Mouse (Mus musculus) frontal cortex, postnatal 14 days (tissue): ENCODE measurements around the gene Gm43552.
"Not testable (repeated sequence)": the region's sequence is repeated elsewhere in the genome, so short reads cannot be mapped to it uniquely, and the experiment has no call there.

Source experiments
- DNase-seq, 2 experiments: peaks; one replicate each; pipeline ENCODE4 v3.0.0; 2022; ENCODE audit warnings: low spot score in 2 of 2

The Gm43552 gene

DNA sequence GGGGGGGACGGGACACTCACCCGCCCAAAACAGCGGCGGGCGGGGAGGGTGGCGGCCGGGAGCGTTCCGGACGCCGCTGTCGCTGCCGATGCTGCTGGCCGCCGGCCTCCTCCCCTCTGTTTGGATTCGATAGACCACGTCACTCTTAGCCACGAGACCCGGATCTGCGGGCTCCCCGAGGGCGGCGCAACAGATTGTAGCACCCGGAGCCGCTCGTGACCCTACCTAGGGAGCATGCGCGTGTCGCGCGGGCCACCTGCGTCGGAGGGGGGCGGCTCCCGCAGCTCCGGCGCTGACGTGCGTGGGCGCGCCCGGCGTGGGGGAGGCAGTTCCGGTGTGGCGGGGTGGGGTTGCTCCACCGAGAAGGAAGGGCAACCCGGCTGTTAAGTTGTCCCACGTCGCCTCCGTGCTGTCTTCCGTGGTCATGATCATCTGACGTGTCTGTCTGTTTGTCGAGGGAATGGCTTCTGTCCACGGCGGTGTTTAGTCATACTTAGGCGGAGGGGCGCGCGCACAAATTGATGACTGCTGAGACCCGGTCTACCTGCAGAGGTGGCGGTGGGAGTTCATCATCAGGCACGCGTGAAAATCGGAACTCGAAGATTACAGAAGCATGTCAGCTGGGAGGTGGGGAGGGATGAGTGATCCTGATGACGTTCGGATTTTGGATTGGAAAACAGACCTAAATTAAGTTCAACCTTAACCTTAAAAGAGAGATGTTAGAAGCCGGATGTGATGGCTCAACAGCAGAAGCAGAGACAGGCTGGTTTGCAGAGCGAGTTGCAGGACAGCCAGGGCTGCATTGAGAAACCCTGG lies at the start of gene Gm43552:
Gene Gm43552 (minus strand): TSS at position 118 of the 816 bp plus-strand sequence.
- DNase-seq, result peak; percentile 93 to 95

DNA sequence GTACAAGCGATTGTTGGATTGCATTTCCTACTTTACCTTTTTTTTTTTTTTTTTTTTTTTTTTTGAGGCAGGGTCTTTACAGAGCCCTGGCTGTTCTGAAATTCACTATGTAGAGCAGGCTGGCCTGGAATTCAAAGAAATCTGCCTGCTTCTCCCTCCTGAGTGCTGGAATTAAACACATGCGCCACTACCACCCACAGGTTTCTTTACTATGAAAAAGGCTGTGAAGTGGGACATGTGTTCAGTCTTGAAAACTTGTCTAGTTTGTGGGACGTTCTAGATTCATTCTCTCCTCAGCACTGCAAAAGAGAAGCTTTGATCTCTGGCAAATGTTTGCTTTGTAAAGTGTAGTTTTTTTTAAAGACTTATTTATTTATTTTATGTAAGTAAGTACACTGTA lies 49.3 kb upstream of the Gm43552 start:
- DNase-seq, result no peak

DNA sequence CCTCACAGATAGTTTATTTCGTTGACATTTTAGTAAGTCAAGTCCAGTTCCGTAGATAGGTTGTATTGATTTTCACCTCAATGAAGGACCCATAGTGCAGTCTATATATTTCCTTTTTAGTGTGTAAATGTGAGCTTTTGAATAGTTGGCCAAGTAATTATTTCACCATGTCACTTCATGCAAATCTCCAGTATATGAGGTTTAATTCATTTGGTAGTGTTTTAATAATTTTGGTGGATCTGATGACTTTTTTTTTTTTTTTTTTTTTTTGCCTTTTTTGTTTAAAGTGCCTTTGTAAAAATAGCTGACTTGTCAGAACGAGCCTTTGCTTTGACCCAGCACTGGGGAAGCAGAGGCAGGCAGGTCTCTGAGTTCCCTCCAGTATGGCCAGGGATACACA lies 47.2 kb upstream of the Gm43552 start:
- no peak for DNase-seq

DNA sequence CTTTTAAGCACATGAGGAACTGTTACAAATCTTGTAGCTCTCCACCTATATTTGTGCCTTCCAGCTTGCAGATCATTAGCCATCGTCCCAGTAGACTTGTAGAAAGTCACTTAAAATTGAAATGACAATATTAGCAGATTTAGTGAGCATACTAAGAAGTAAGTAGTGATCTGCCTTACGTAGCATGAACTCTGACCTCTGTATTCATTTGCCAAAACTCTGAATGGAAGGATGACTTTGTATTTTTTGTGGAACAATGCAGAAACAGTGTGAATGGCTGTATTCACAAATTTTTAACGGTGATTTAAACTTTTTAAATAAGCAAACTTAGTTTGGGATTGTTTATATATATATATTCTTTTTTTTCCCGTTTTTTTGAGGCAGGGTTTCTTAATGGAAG lies 46.2 kb upstream of the Gm43552 start:
- no peak for DNase-seq

DNA sequence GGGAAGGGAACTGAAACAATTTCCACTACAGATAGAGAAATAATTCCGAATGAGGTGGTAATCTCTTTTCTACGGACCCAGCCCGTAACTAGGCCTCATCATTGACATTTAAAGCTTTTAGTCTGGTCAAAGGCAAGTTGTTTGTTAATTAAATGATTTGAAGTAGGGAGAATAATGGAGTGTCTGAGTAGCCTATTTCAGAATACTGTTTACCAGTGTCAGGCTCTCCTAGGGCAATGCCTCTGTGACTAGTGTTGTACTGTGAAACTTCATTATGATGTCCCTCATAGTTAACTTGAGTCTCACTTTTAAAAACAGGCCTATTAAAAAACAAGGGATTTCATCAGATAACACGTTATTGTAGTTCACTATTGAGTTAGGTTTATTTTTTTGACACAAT lies 45.5 kb upstream of the Gm43552 start:
- no peak for DNase-seq

DNA sequence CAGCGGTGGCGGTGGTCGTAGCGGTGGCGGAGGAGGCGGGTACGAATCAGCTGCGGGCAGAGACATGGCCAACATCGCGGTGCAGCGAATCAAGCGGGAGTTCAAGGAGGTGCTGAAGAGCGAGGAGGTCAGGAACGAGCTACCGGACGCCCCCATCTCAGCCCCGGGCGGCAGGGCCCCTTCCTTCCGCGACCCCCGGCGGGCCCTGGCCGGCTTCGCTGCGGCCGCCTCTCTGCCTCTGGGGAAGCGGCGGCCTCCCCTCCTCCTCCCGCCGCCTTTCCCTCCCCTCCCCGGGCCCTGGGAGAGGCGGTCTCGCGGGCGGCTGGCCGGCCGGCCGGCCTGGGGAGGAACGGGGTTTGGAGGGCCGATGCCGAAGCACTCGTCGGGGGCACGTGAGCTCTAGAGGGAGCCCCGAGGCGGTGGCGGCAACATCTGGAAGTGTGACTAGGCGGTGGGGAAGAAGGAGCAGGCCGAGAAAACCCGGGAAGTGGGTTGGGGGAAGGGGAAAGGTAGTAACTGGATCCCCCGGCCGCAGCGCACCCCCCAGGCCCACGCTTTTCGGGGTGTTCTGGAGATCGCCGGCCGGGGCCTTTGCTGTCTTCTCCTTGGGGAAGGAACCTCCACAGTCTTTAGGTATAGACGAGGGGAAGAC lies 44.9 kb upstream of the Gm43552 start:
- peak in 1 of 2 experiments; percentile 11 for DNase-seq

DNA sequence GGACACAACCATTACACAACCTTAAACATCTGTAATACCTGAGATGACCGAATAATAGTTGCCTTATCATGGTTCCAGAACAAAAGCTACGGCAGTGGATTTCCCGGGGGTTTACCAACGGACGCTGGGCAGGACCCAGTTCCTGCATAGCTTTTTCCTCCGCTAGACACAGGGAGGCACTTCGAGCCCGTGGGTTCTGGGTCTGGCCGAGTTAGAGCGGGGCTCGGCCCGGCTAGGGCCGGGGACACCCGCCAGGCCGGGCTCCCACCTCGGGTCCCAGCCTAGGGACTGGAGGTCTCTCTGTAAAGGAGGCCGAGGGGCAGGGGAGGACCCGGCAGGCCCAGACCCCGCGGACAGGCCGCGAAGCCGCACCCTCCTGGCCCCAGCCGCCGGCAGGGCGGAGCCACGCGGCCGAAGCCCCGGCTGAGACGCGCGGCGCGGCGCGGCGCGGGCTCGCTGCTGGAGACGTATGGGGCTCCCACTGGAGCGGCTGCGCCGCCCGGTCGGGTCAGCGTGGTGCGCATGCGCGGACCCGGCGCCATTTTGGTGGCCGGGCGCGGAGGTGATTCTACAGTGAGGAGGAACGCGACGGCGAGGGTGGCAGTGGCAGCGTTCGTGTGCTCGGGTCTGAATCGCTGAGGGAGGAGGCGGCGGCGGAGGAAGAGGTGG lies 44.3 kb upstream of the Gm43552 start, which contains the start of the genes Smim14 and Ube2k:
Gene Smim14 (minus strand): TSS at position 434 of the 669 bp plus-strand sequence.
Gene Ube2k (plus strand): TSS at position 483 of the 669 bp plus-strand sequence.
- peak; percentile 87 to 90 for DNase-seq

DNA sequence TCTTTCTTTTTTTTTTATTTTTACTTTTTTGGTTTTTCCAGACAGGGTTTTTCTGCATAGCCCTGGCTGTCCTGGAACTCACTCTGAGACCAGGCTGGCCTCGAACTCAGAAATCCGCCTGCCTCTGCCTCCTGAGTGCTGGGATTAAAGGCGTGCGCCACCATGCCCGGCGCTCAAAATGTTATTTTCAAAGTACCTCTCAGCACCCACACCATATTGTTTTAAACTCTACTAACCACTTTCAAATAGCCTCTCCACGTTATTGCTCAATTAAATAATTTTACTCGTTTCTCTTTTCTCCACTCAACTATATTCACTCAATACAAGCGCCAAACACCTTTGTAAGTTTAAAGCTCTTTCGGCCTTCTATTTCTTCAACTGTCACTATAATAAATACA lies 43.4 kb upstream of the Gm43552 start:
- not testable (repeated sequence) for DNase-seq

DNA sequence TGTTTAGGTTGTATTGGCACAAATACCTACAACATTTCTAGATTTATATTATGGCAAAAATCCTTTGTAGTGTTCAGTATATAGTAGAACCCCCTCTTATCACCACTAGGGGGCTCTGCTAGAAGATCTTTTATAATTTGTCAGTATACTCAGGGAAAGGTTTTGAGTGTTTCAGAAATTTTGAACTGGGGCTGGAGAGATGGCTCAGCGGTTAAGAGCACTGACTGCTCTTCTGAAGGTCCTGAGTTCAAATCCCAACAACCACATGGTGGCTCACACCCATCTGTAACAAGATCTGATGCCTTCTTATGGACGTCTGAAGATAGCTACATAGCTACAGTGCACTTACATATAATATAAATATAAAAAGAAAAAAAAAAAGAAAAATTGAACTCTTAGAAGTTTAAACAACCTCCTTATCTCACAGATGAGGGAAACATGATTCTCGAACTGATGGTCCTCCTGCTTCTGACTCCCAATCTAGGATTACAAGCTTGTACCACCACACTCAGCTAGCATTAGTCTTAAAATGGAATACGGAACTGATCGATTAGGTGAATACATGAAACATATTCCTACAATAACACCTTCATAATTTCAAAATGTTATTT lies 42.9 kb upstream of the Gm43552 start:
- no peak for DNase-seq

DNA sequence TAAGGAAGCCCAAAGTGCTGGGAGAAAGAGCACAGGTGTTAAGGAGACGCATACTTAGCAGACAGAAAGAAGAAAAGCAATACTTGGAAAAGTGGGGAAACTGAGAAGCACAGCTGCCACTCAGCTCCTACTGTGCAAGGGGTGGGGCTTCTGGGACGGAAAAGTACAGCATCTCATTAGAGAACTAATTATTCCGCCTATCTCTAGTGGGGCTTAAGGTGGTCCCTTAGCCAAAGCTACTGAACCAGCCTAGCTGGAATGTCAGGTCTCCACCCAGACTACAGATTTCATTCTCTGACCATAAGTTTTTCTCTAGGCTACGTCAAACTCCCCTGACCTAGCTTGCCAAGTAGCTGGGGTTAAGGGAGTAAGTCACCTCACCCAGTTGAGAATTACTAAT lies 41.9 kb upstream of the Gm43552 start:
- no peak for DNase-seq

DNA sequence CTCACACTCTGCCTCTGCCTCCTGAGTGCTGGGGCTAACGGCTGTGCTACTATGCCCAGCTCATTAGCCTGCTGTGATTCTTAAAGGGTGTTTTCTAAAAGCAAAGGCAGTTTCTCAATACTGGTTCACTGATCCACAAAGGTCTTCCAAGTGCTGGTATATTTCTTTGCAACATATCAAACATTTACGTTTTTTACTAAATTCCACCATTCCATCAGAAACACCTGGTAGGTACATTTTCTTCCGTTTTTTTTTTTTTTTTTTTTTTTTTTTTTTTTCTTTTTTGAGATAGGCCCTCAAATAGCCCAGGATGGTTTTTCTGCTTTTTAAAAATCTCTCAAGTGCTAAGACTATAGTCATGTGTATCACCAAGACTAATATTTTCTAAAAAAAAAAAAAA lies 38.6 kb upstream of the Gm43552 start:
- DNase-seq, result no peak

DNA sequence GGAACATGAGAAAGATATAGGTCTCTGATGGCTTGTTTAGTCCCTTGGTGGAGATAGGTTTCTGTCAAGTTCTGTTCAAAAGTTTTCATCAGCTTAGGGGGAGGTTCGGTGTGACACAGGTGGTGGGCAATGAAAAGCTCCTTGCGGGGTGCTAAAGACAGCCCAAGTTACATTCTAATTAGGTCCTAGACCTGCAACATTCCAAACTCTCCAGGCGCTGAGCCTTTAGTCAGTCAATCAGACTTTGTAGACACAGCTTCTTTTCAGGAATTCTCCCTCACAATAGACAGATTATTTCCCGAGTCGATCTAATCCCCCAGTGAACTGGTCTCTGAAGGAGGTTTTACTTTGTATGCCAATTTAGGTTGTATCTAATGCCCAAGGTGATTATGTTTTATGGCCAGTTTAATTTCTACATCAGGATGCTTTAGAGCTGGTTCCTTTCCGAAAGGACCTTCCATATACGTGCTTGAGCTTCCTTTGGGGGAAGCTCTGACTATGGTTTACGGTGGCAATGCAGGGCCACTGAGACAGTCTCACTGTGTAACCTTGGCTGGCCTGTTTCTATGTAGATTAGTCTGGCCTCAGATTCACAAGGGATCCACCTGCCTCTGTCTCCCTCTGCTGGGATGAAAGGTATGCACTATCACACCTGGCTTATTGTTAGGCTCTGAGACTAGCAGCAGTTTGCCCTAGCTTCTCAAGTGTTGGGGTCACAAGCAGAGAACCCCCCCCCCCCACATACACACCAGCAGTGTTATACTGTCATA lies 33.2 kb upstream of the Gm43552 start:
- no peak for DNase-seq

DNA sequence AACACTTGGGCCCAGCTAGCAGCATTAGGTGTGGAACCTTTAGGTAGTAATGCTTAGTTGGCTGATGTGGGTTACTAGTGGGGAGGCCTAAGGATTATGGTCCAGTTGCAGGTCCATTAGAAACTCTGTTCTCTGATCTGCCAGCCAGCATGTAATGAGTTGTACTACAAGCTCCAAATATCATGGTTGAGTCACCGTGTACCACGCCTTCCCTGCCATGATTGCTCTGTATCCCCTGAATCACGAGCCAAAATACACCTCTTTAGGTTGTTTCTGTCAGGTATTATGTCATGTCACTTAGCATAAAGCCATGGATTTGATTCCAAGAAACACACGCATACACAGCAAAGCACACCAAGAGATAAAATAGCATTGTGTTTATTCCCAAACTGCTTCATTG lies 32.2 kb upstream of the Gm43552 start:
- DNase-seq, result no peak

DNA sequence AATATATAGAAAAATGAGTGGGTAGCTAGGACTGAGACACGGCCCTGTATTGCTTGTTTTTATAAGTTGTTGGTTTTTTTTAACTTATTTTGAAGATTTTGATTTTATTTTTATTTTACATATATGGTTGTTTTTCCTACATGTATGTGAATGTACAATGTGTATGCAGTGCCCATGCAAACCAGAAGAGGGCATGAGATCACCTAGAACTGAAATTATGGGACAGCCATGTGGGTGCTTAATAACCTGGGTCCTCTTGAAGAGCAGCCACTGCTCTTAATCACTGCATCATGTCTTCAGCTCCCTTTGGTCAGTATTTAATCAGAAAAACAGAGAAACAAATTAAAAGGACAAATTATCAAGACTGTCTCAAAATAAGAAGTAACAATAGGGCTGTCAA lies 29.2 kb upstream of the Gm43552 start:
- DNase-seq, result no peak

DNA sequence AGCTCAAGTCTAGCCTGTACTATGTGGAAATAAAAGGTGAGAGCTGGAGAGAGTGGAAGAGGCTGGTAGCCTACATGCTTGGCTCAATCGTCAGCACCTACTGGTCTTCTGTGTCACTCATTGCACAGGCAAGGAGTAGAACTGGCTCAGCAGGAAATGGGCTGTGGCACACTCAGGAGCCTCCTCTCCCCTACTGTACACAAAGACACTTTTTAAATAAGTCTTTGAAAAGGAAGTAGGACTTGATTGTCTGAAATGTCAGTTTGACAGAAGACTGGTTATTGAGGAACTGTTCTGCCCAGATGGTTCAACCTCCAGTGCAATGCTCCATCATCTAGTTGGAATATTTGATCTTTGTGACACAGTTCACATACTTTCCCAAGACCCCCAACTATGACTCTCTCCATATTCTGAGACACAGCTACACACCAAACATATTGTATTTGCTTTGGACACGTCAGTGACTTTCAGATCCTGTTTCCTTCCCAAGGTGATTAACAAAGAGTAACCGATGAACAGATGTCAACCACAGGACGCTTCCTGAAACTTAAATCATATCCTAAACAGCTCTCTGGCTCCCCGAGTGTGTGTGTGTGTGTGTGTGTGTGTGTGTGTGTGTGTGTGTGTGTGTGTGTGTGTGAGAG lies 22.1 kb upstream of the Gm43552 start:
- DNase-seq, result no peak

DNA sequence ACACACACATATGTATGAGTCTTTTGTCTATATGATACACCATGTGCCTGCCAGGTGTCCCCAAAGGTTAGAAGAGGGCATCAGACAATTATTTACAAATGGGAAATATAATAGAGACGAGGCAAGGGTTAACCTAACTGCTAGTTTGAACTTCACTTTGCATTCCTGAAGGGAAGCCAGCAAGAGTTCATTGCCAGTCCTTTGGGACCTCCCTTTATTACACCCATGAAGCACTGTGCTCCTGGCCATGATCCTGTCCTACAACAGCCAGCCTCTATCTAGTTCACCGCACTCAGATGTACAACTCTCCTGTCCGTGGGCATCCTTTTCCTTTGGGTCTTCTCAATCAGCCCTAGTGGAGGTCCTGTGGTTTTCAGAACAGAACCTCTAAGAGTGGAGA lies 20.9 kb upstream of the Gm43552 start:
- no peak for DNase-seq

DNA sequence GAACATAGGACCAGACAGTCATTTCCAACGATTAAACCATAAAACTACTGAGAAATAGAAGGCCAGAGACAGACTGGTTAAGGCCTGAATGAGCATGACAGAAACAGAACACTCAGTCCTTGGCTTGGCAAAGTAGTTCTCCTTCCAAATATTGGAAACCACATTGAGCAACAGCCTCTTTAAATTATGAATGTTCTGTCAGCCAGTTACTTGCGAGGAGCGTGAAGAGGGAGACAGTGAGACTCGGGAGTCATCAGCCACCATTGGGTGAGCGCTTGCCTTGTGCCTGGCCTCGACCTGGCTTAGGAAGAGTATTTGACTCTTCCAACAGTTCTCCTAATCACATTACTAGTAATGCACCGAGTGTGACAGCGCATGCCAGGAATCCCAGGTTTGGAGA lies 15.8 kb upstream of the Gm43552 start:
- no peak for DNase-seq

DNA sequence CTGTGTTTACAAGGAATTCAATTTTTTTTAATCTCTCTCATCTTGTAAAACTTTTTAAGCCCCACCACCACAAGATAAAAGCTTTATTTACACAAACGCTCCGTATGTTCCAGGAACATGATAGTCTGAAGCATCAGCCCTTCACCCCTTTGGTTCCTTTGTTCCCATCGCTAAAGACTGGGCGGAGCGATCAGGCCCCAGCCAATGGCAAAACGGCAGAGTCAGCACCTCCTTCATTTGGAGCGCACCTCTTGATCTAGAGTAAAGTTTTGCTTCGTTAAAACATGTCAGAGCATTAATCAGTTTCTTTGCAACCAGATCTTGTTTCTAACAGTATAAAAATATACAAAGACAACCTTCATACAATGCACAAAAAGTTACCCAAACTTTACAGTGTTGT lies 13.2 kb upstream of the Gm43552 start:
- DNase-seq, result no peak

DNA sequence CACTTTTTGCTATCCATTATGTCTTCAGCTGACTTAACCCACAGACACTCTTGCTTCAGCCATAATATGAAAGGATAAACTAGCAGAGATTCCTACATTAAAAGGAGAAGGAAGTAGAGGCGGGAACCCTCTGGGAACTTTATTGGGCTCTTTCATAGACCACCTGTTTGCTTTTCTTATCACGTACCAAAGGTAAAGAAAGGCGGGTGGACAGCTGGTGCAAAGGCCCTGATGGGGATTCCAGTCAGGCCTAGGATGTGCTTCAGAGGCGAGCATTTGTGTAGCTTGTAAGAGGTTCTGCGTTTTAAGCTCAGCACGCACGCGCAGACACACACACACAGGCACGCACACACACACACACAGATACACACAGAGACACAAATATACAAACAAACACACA lies 8.8 kb upstream of the Gm43552 start:
- no peak for DNase-seq

DNA sequence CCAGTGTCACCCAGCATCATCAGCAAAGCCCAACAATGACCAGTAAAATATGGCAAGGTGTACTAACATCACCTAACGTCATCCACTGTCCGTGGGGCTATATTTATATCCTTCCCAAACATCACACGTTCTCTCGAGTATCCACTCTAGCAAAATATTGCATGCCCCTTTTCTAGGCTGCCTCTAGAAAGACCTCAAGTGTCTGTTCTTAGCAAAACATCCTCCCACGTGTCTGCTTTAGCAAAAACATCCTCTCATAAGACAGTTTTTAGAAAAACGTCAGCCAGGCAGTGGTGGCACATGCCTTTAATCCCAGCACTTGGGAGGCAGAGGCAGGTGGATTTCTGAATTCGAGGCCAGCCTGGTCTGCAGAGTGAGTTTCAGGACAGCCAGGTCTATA lies 7.6 kb upstream of the Gm43552 start:
- no peak for DNase-seq
